Mouse (Mus musculus): ENCODE results near the gene Zfp575. TPM values are rescaled to one million over a fixed set of nuclear protein-coding genes. Genes with fewer than 3 reads are reported as not detected.

The Zfp575 gene
- total RNA-seq, 2 experiments from 2014 or later = 0.08 to 0.11 TPM

DNA sequence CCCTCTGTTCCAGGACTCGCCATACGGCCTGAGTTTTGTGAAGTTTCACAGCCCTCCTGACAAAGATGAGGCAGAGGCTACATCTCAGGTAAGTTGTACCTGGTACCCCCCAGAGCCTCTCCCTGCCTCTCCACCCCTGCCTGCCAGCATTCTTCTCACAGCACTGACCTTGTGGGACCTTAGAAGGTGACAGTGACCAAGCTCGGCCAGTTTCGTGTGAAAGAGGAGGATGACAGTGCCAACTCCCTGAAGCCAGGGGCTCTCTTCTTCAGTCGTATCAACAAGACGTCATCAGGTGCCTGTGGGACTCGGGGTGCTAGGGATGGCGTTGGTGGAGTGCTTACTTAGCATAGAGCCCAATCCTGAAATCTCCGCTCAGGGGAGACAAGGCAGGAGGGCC, 21.2 kb downstream of the Zfp575 start:
- DNase-seq = no peak
- intact Hi-C loops (cut with DNase I) = no loop called here

DNA sequence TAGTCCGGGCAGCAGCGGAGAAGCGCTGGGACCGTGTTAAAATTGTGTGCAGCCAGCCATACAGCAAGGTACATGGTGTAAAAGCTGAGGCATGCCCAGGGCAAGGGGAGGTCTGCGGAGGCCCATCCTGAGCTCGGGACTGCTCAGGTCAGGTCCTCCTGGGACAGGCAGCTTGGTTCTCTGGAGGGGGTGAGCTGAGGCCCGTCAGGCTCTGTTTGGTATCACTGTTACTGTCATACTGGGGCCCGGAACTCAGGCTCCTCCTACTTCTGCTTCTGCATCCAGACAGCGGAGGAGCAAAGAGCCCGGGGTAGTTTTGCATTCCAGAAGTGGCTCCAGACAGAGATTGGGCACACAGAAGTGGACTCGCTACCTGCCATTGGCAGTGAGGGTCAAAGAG, 21.8 kb downstream of the Zfp575 start:
- no peak for DNase-seq
- intact Hi-C loops (cut with DNase I) = no loop called here

DNA sequence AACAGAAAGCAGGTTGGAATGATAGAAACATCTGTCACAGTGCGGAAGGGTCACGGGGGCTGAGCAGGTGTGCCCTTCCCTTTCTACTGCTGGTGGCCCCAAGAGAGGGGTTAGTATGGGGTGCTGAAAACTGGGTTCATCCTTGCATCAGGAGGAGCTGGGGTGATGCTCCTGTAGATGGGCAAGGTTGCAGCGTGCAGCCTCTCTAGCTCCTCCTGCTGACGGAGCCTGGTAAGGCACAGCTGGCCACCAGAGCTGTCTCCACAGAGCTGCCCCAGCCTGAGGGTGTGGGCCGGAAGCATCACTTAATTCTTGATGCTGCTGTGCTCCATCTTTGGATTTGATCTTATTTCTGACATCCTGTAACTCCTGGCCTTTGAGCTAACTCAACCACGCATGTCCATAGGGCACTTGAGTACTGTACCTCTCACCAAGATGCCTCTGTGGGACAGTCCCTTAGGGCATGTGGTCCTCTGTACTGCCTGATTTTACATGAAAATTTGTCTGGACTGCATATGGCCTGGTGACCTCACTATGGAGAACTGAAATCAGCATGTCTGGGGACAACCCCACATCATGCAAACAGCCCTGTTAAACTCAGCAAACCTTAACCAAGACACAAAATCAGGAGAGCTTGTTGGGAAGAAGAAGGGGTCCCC, 22.7 kb downstream of the Zfp575 start:
- intact Hi-C loops (cut with DNase I) = loop anchor here (1.0 kb wide), 1 partner anchor 90 kb away; no protein-coding TSS in a partner anchor
- DNase-seq = peak; percentile 62 to 81

DNA sequence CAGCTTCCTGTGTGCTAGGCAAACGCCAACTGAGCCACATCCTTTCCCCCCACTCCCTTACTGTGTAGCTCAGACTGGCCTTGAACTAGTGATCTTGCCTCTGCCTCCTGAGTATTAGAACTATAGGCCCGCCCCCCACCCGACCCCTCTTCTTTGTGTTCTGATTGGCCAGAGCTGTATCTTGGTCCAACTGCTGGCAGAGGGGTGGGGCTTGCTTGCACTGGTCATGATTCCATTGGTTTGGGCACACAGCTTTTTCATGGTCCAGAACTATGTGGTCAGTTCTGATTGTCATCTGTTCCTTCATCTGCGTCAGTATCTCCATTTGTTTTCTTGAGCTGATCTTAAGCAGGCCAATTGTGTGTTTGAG, 23.6 kb downstream of the Zfp575 start:
- intact Hi-C loops (cut with DNase I) = loop anchor here (1.0 kb wide), 1 partner anchor 90 kb away; no protein-coding TSS in a partner anchor
- DNase-seq = no peak

DNA sequence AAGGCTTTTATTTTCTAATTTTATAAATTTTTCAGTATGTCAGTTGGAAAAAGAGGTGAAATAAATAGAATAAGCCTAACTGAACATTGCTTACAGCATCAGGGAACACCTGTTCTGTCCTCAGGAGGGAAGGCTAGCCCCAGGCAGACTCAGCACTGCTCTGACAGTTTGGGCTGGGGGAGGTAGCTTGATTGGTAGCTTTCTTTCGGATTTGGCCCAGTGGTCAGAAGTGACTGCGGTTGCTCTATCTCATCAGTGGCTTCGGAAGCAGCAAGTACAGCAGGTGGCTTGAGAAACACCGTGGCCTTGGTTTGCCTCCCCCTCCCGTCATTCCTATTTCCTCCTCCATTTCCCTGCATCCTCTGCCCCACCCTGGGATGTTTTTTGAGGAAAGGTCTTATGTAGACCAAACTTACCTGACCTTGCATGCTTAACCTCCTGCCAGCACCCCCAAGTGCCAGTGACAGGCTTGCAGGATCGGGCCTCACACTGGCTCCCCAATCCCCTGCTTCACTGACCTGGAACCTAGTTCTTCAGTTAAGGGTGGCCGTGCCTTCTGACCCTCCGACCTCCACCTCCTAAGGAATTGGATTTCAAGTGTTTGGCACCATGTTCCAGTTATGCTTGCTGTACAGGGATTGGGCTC, 24.1 kb downstream of the Zfp575 start:
- no peak for DNase-seq
- intact Hi-C loops (cut with DNase I) = no loop called here

DNA sequence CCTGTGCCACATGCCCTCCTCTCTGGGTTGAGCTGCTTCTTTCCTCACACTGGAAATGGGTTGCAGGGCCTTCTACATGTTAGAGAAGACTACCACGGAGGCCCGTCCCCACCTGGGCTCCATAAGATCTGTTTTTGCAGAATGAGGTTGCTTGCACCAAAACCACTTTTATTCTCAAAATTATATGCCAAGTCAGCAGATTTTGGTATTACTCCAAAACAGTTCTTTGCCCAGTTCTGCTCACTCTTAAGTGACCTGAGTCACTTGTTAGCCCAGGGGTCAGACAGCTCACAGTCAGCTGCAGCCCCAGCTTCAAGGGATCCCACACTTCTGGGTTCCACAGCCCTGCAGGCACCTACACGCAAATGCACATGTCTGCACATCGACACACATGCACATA, 26.0 kb downstream of the Zfp575 start:
- intact Hi-C loops (cut with DNase I) = no loop called here
- DNase-seq = no peak

DNA sequence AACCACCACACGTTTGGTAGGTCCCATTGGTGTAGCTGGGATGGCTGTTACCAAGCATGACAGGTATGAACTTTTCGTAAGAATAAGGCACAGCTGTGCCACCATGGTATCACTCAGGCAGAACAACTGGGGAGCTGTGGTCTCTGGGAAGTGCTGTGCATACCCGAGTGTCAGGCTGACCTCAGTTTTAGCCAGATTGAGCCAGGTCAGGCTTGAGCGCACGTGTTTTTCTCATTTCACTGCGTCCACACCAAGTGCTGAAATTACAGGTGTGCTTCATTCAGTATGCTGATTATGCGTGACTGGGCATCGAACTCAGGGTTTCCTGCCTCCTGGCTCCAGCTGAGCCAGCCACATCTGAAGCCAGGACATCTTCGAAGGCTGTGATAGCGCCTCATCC, 31.7 kb downstream of the Zfp575 start:
- no peak for DNase-seq
- intact Hi-C loops (cut with DNase I) = loop anchor here (5.0 kb wide), 1 partner anchor 38 kb away; no protein-coding TSS in a partner anchor

DNA sequence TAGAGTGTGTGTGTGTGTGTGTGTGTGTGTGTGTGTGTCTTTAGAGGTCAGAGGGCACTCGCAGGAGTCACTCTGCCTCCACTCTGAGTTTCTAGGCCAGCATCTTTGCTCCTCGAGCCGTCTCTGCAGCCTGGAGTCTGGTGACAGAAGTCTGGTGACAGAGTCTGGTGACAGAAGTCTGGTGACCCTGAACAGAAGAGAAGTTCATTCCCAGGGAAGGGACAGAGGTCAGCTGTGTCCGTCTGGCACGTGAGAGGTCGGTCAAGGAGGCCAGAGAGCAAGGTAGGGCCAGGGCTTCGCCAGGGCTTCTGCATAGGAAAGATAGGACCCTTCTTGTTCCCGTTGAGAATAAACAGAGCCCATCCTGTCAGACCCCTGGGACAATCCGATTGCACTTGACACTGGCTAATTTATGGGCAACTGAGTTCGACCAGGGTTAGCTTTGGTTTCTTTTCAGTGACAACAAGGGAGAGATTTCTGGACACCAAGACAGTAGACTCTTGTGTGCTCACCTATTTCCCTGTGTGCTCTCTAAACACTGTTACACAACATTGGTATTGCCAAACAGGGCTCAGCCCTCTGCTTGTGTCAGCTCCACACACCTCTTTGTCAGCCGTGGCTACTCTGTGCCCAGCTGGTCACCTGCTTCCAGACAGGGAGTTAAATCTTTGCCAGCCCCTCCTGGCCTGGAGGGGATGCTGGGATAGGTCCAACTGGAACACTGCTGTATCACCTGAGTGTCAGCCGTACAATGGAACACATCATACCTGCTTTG, 35.3 kb downstream of the Zfp575 start:
- intact Hi-C loops (cut with DNase I) = no loop called here
- no peak for DNase-seq

DNA sequence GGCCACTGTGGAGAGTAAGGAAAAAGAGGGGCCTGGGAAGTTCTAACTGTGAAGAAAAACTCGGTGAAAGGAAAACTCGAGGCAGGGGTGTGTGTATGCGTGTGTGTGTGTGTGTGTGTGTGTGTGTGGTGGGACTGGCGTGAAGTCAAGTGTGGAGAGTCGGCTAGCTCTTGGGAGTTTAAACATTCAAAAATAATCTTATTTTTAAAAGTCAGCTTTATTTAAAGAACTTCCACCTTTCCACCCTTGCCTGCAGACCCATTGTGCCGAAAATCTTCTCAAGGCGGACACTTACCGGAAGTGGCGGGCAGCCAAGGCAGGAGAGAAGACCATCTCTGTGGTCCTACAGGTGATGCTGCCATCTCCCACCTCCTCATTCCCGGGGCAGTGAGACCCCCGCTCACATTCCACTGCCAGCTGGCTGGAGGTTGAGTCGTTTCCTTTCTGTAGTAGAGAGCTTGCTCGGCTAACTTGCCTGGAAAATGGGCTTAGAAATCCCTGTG, 39.9 kb downstream of the Zfp575 start:
- intact Hi-C loops (cut with DNase I) = loop anchor here (1.0 to 5.0 kb wide), 4 partner anchors 18 to 75 kb away; partner anchors contain the start of gene Zfp428
- DNase-seq = no peak

DNA sequence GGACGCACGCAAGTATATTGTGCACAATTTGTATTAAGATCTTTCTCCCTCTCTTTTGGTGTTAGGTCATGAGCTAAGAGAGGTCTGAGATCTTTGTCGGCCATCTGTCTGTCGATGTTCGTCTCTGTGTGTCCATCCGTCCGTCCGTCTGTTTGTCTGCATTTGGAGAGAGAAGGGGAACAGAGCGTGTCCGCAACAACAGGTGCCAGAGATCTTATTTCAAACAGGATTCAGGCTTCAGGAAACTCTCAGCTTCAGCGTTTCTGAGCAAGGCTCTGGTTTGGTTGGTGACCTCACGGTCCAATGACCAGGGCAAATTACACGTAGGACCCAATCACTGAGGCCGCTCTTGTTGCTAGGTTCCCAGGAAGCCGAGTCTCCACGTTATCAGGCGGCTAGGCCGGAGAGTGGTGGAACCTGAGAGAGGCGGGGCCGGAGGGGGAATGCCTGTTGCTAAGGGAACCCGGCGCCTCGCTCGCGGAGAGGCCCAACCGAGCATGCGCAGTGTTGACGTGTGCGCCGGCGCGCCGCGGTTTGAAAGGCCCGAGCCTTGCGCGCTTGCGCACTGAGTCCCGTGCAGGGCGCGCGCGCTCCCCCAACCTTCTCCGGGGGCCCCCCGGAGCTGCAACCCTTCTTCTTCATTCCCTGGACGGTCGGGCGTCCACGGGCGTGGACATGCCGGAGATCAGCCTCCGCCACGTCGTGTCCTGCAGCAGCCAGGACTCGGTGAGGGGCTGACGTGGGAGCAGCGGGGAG, 40.6 kb downstream of the Zfp575 start:
- peak; percentile 97 to 98 for DNase-seq
- intact Hi-C loops (cut with DNase I) = loop anchor here (1.0 to 5.0 kb wide), 4 partner anchors 18 to 75 kb away; partner anchors contain the start of gene Zfp428

DNA sequence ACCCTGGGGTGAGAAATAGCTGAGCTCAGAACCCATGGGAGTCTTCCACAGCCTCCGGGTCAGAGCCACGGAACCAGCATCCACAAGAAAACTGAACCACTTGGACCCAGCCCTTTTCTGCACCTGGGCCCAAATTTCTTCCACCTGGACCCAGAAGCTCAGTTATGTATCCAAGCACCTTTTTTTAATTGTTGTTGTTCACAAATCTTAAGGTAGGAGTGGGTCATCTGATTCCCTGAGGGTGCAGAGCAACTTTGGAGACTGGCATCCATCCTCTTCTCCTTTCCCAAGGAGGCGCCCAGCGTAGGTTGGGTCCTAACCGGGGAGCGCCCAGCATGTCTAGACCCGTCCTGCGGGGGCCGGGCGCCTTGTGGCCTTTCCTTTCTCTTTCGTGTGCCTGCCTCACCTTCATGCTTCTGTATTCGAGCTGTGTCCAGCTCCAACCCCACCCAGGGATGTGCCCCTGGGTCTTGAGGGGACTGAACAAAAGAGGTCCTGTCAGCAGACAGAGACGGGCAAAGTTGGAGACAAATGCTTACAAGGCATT, 41.3 kb downstream of the Zfp575 start, which contains the start of the genes Pinlyp and Xrcc1:
Pinlyp (minus strand) TSS at position 51 of the 547 bp plus-strand sequence.
Xrcc1 (plus strand) TSS at position 222 of the 547 bp plus-strand sequence.
- intact Hi-C loops (cut with DNase I) = loop anchor here (2.0 to 5.0 kb wide), 3 partner anchors 39 to 74 kb away; partner anchors contain the start of gene Zfp428
- no peak for DNase-seq

DNA sequence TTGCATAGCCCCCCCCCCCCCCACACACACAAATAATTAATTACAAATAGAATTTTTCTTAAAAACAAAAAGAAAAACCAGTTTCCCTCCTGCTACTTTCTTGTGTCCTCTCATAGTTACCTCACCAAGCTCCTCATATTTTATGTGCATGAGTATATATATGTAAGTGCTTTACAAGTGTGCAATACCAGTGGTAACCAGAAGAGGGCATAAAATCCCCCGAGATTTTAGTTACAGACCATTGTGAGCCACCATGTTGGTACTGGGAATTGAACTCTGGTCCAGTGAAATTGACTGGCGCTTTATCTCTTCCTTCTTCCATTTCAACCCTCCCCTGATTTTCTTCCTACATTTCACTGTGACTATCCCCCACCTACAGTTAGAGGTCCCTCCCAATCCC, 42.9 kb downstream of the Zfp575 start:
- intact Hi-C loops (cut with DNase I) = no loop called here
- DNase-seq = no peak

DNA sequence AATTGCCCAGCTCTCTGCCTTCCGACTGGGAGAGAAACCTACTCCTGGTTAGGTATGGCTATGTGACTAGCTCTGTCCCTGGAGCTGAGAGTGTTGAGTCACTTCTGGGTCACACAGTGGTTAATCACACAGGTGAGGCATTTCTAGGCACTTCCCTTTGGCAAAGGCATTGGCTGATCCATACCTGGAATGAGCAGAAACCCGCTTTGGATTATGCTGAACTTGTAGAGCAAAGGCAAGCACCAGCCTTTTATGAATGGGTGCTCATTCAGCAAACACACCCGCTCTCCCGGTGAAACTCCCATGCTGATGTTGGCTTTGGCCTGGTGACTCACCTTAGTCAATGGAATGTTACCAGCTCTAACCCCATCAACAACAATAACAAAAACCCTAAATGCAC, 47.8 kb downstream of the Zfp575 start:
- intact Hi-C loops (cut with DNase I) = no loop called here
- DNase-seq = no peak

DNA sequence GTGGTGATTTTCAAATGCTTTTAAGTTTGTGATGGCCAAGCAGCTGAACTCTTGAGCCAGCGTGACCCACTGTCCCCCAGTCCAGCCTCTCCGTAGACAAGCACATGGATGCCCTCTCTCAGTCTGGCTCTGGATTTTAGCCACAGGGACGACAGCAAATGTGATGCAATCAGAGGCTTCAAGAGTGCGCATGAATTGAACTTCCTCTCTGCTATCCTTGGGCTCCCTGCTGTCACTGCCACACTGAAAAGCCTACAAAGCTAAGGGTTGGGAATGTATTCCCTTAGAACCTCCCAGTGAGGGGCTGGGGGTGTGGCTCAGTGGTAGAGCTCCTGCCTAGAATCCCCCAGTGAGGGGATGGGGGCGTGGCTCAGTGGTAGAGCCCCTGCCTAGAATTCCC, 48.7 kb downstream of the Zfp575 start:
- intact Hi-C loops (cut with DNase I) = no loop called here
- DNase-seq = no peak

DNA sequence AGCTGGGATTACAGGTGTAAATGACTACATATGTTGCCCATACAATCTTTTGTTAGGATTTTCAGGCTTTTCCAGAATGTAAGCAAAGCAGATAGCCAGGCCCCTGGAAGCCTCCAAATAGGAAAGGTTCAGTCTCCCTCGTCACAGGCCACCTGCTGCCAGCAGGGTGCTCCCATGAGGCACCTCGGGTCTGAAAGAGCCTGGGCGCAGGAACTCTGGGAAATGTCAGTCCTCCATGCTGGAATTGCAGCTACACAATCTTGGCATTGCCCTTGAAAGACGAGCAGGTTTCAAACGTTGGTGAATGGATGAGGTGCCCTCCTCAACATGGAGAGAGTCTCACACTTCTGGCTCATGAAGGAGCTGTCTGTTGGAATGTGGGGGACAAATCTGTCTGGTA, 49.3 kb downstream of the Zfp575 start:
- no peak for DNase-seq
- intact Hi-C loops (cut with DNase I) = no loop called here

DNA sequence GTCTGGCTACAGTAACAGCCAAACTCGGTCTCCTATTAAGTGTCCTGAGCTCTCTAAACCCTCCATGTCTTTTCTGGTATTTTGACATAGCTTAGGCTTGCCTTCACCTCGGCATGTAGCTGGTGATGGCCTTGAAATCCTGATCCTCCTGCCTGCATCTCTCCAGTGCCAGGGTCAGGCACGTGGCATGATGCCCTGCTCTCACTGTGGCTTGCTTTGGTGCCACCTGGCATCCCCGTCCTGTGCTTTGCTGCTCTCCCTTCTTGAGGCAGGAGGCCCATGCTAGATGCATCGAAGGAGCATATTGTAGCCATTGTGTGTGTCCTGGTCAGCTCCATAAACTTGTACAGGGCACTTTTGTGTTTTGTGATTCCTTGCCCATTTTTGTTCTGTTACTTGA, 49.9 kb downstream of the Zfp575 start:
- DNase-seq = no peak
- intact Hi-C loops (cut with DNase I) = no loop called here

DNA sequence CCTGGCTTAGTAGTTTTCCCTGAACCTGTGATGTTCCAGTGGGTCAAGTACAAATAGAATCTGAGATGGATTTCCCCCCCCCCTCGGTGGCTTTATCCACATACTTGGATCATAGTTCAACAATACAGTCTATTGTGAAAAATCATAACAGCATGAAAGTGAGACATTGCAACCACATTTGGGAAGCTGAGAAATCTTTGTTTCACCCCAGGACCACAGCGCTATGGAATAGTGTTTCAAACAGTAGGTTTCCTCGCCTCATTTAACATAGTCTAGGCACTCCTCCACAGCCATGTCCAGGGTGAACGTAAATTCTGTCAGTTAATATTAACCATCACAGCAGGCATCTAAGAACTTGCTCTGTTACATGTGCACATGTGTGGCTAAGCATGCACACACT, 50.4 kb downstream of the Zfp575 start:
- intact Hi-C loops (cut with DNase I) = no loop called here
- no peak for DNase-seq

DNA sequence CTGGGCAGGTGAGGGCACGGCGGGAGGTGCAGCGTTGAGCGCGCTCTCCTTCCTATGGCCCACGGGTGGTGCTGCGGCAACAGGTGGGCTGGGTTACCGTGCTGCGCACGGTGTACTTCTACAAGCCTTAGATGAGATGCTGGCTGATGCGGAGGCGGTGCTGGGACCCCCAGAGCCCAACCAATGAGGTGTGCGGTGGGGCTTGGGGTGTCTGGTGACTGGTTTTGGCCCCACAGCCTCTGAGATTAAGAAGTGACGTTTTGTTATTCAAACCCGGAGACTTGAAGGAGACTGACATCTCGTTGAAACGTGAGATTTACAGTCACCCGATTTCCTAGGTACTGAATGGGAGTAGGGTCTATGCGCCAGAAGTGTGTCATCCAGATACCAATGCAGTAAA, 53.1 kb downstream of the Zfp575 start:
- DNase-seq = no peak
- intact Hi-C loops (cut with DNase I) = loop anchor here (5.0 kb wide), 1 partner anchor 128 kb away; no protein-coding TSS in a partner anchor
